Mouse (Mus musculus) C2C12 (cell line): ENCODE data around the gene Ciita. TPM values are rescaled to one million over a fixed set of nuclear protein-coding genes. Genes with fewer than 3 reads are reported as not detected.

Experiments used
- H3K27me3 ChIP-seq: one replicate; pipeline ENCODE4 v1.6.1; 2011; ENCODE audit not compliant: control insufficient read depth, insufficient read depth, insufficient read length
- H3K36me3 ChIP-seq: one replicate; pipeline ENCODE4 v1.6.1; 2011; ENCODE audit not compliant: control insufficient read depth, insufficient read depth
- H3K4me3 ChIP-seq: one replicate; pipeline ENCODE4 v1.5.1; 2011; ENCODE audit warnings: mild to moderate bottlenecking, control low read depth; ENCODE audit not compliant: poor library complexity, insufficient read depth, severe bottlenecking
- H3K79me2 ChIP-seq: one replicate; pipeline ENCODE4 v1.6.1; 2011; ENCODE audit not compliant: control insufficient read depth, insufficient read depth
- H3K79me3 ChIP-seq: one replicate; pipeline ENCODE4 v1.6.1; 2011; ENCODE audit warnings: low read depth, control low read depth
- H3ac ChIP-seq: one replicate; pipeline ENCODE3; 2011; ENCODE audit warnings: low read depth; ENCODE audit not compliant: control insufficient read depth, insufficient read length
- CEBPB ChIP-seq: IDR thresholded peaks from one replicate; pipeline ENCODE4 v1.6.1; 2011; ENCODE audit warnings: low read depth, mild to moderate bottlenecking, control low read depth, moderate library complexity
- CTCF ChIP-seq: IDR thresholded peaks from one replicate; pipeline ENCODE4 v1.5.1; 2011; ENCODE audit not compliant: control insufficient read depth, insufficient read depth, insufficient read length
- FOSL1 ChIP-seq: IDR thresholded peaks from one replicate; pipeline ENCODE4 v1.8.0; 2011; ENCODE audit warnings: mild to moderate bottlenecking, low read length; ENCODE audit not compliant: poor library complexity, insufficient read depth, severe bottlenecking
- MAX ChIP-seq: IDR thresholded peaks from one replicate; pipeline ENCODE4 v1.6.1; 2011; ENCODE audit warnings: mild to moderate bottlenecking, control low read depth
- MYOD1 ChIP-seq: IDR thresholded peaks from one replicate; pipeline ENCODE4 v1.6.1; 2011; ENCODE audit warnings: low read depth; ENCODE audit not compliant: control insufficient read depth, insufficient read length
- MYOG ChIP-seq: IDR thresholded peaks from one replicate; pipeline ENCODE4 v1.6.1; 2011; ENCODE audit not compliant: control insufficient read depth, insufficient read length; ENCODE audit errors: extremely low read depth
- USF1 ChIP-seq: IDR thresholded peaks from one replicate; pipeline ENCODE4 v1.6.1; 2011; ENCODE audit warnings: low read depth, mild to moderate bottlenecking, control low read depth, moderate library complexity
- polyA plus RNA-seq: library from polyadenylated mRNA; unstranded; fragments of >200 nt; fragmentation: generic; extraction: Trizol; gene quantifications from one replicate; pipeline ENCODE4 v1.2.1, GENCODE M21; 2012; ENCODE audit warnings: missing spikeins

Gene Ciita
- polyA plus RNA-seq, 1 experiment = not detected

DNA sequence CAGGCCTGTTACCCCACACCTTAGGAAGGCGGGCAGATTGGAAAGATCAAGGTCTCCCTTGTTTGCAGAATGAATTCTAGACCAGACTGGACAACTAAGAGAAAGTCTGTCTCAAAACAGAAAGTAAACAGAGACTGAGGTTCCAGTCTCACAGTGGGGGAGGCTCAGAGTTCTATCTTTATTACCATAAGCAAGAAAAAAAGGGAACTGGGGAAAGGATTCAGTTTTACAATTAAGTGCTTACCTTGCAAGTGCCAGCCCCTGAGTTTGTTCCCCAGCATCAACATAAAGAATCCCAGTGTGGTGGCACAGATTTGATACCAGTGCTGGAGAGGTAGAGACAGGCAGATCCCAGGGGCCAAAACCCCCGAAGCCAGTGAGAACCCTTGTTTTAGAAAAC is 3.9 kb upstream of the Ciita start:
- H3K27me3 ChIP-seq = peaks cover 37% of the 10 kb centered on the region
- no peak overlapping the region for H3K4me3 ChIP-seq
- H3ac ChIP-seq = no peak overlapping the region
- H3K79me2 ChIP-seq = no peaks in the 10 kb centered on the region
- H3K36me3 ChIP-seq = no peaks in the 10 kb centered on the region
- TF ChIP-seq CEBPB = no peak
- no peak for TF ChIP-seq MYOG
- no peak for TF ChIP-seq MAX
- TF ChIP-seq MYOD1 = no peak
- TF ChIP-seq USF1 = no peak
- no peak for TF ChIP-seq CTCF
- no peak for TF ChIP-seq FOSL1
- no peaks in the 10 kb centered on the region for H3K79me3 ChIP-seq

DNA sequence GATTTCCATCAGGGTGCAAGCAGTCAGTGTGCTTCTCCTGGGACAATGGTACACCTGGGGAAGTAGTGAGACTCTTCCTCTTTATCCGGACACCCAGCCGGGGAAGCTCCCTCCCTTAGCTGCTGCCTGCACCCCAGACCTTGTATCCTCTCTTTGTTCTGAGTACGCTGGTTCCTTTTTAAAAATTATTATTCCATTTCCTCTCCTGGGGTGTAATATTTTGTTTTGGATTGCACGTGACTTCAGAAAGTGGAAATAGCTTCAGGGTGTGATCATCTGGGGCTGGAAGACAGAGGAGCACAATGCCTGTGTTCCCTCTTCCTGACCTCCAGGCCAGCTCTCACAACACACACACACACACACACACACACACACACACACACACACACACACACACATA is 2.5 kb downstream of the Ciita start:
- H3K79me2 ChIP-seq = no peaks in the 10 kb centered on the region
- H3ac ChIP-seq = no peak overlapping the region
- H3K27me3 ChIP-seq = peaks cover 51% of the 10 kb centered on the region
- H3K79me3 ChIP-seq = no peaks in the 10 kb centered on the region
- H3K4me3 ChIP-seq = no peak overlapping the region
- TF ChIP-seq CEBPB (no peak), USF1 (no peak), MYOG (no peak), MAX (no peak), CTCF (no peak), FOSL1 (no peak), MYOD1 (no peak)
- H3K36me3 ChIP-seq = no peaks in the 10 kb centered on the region

DNA sequence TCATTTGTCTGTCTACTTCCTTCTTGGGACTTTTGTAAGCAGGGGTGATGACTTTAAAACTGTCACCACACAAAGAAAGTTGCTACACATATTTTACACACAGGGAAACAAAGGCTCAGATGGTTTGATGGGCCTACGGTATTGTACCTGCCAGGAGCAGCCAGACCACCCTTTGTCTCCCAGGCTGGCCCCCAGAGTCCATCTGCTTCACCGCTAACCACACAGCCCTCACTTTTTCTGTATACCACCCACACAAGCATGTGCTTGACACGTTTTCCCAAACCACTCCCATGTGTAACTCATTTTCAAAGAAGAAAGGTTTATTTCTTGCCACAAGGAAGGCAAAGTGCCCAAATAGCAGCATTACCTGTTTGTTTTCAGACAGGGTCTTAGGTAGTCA is 7.1 kb downstream of the Ciita start:
- no peak overlapping the region for H3K4me3 ChIP-seq
- TF ChIP-seq MAX (no peak), USF1 (no peak), MYOD1 (no peak), MYOG (no peak), CTCF (no peak)
- no peaks in the 10 kb centered on the region for H3K79me3 ChIP-seq
- H3K27me3 ChIP-seq = peaks cover 48% of the 10 kb centered on the region
- H3K36me3 ChIP-seq = no peaks in the 10 kb centered on the region
- H3ac ChIP-seq = no peak overlapping the region
- H3K79me2 ChIP-seq = no peaks in the 10 kb centered on the region

DNA sequence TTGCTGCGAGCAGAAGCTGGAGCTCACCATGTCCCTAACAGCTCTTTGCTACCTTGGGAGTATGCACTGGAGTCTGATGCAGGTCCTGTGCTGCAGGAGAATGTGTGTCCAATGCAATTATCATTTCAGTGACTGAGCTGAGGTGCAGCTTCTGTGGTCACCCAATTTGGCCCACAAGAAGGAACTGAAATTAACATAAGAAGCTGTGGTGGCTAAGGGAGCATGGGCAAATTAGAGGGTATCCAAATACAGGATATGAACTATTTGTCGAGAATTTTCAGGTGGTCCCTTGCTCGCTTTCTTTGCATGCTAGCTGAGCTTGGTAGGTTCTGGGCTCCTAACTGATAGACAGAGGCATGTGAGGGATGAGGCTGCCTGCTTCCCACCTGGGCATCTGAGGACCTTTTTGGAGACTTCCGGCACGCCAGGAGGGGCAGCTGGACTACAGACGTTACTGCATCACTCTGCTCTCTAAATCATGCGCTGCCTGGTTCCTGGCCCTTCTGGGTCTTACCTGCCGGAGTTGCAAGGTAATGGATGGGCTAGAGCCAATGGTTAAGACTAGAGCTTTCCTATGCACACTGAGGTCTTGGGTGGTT is 8.1 kb downstream of the Ciita start:
- no peaks in the 10 kb centered on the region for H3K79me3 ChIP-seq
- H3K27me3 ChIP-seq = peaks cover 45% of the 10 kb centered on the region
- H3K36me3 ChIP-seq = no peaks in the 10 kb centered on the region
- no peak overlapping the region for H3K4me3 ChIP-seq
- H3K79me2 ChIP-seq = no peaks in the 10 kb centered on the region
- no peak overlapping the region for H3ac ChIP-seq
- TF ChIP-seq MYOD1 (no peak), MAX (no peak), CTCF (no peak), CEBPB (no peak)

DNA sequence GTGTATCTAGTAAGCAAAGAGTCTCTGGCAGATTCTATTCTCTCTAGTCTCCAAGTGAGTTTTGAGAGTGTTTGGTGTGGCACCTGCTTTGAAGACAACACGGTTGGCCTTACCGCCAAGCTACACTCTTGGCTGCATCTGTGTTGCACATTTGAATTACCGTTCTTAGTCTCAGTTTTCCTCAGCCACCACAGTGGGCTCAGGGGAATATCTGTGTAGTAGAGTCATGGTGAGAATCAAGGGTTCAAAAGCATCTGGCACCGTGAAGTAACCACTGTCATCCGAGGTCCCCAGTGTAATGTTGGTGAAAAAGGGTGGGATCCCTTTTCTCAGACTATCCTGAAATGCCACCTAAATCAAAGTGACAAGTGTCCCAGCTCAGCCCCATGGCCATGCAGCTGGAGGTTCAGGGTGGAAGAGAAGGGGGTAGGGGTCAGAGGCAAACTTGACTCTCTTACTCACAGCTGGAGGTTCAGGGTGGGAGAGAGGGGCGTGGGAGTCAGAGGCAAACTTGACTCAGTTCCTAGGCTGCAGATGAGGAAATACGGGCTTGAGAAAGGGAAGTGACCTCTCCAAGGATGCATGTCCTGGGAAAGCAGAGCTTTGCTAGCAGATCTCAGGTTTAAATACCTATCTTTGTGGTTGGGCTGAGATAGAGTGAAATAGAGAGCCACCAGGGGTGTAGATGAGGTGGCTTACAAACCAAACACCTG is 9.1 kb downstream of the Ciita start:
- no peak overlapping the region for H3ac ChIP-seq

DNA sequence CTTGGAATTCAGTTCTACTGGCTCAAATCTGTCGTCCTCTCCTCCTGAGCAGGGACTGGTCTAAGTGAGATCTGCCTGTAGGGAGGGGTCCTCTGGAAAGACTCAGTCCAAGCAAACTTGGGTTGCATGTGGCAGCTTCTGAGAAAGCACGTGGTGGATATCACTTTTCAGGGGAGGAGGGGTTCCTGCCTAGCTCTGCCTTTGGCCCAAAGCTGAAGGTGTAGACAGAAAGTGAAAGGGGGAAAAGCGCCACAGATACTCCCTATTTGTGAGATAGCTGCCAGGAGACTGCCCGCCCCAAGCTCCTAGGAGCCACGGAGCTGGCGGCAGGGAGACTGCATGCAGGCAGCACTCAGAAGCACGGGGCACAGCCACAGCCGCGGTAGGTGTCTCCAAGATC is 9.6 kb downstream of the Ciita start:
- TF ChIP-seq FOSL1 = no peak
- no peak for TF ChIP-seq CEBPB
- no peak for TF ChIP-seq USF1
- TF ChIP-seq MYOG = no peak
- no peak for TF ChIP-seq CTCF
- TF ChIP-seq MYOD1 = no peak
- no peak for TF ChIP-seq MAX
- no peaks in the 10 kb centered on the region for H3K79me2 ChIP-seq
- no peak overlapping the region for H3ac ChIP-seq
- no peaks in the 10 kb centered on the region for H3K79me3 ChIP-seq
- no peak overlapping the region for H3K4me3 ChIP-seq
- no peaks in the 10 kb centered on the region for H3K36me3 ChIP-seq
- peaks cover 37% of the 10 kb centered on the region for H3K27me3 ChIP-seq

More for the DNA sequence above, 9.1 kb downstream of the Ciita start:
- Histone ChIP-seq H3K27me3 (peaks cover 43% of the 10 kb centered on the region), H3K79me3 (no peaks in the 10 kb centered on the region), H3K36me3 (no peaks in the 10 kb centered on the region), H3K79me2 (no peaks in the 10 kb centered on the region), H3K4me3 (no peak overlapping the region)
- no peak for TF ChIP-seq MYOG
- TF ChIP-seq CEBPB = no peak
- TF ChIP-seq MYOD1 = no peak
- no peak for TF ChIP-seq MAX
- TF ChIP-seq USF1 = no peak
